Mouse (Mus musculus) 3134 (cell line): ENCODE measurements around the gene Efl1.

Source experiments
- DNase-seq: peaks from one replicate; pipeline ENCODE4 v3.0.0-alpha.2; 2011; ENCODE audit warnings: low spot score; ENCODE audit not compliant: insufficient read length; ENCODE audit errors: extremely low read depth

Gene Efl1

GRCm38 (mm10) chr7:82648353-82649080, at the start of gene Efl1, which contains the start of gene Saxo2:
TSS of gene Efl1 (plus strand) at chr7:82648614.
TSS of gene Saxo2 (minus strand) at chr7:82648528.
- DNase-seq: peak; percentile 94

GRCm38 (mm10) chr7:82602008-82602407, 46.4 kb upstream of the Efl1 start:
- DNase-seq: no peak

GRCm38 (mm10) chr7:82605425-82605824, 43.0 kb upstream of the Efl1 start:
- no peak for DNase-seq

- DNase-seq: no peak
These were observed 38.8 kb upstream of the Efl1 start for GRCm38 (mm10) chr7:82609629-82610028.

- DNase-seq: peak; percentile 9
These were observed 23.1 kb upstream of the Efl1 start for GRCm38 (mm10) chr7:82625342-82625741.

GRCm38 (mm10) chr7:82647183-82647582, 1.2 kb upstream of the Efl1 start:
- DNase-seq: no peak

- DNase-seq: no peak
These were observed 505 bp upstream of the Efl1 start for GRCm38 (mm10) chr7:82647909-82648308.

GRCm38 (mm10) chr7:82649081-82649445, 649 bp downstream of the Efl1 start:
- peak; percentile 44 for DNase-seq

- peak; percentile 51 for DNase-seq
These were observed 16.2 kb downstream of the Efl1 start for GRCm38 (mm10) chr7:82664604-82665003.

- DNase-seq: no peak
These were observed 27.6 kb downstream of the Efl1 start for GRCm38 (mm10) chr7:82676001-82676400.

- no peak for DNase-seq
These were observed 28.4 kb downstream of the Efl1 start for GRCm38 (mm10) chr7:82676834-82677233.

- no peak for DNase-seq
These were observed 31.5 kb downstream of the Efl1 start for GRCm38 (mm10) chr7:82679901-82680300.

GRCm38 (mm10) chr7:82688736-82689135, 40.3 kb downstream of the Efl1 start:
- peak; percentile 16 for DNase-seq

GRCm38 (mm10) chr7:82691021-82691738, 42.8 kb downstream of the Efl1 start:
- no peak for DNase-seq

GRCm38 (mm10) chr7:82697668-82698067, 49.3 kb downstream of the Efl1 start:
- DNase-seq: no peak

GRCm38 (mm10) chr7:82698968-82699367, 50.6 kb downstream of the Efl1 start:
- no peak for DNase-seq

GRCm38 (mm10) chr7:82702384-82703343, 54.2 kb downstream of the Efl1 start:
- no peak for DNase-seq

GRCm38 (mm10) chr7:82709172-82709571, 60.8 kb downstream of the Efl1 start:
- no peak for DNase-seq

GRCm38 (mm10) chr7:82715210-82715911, 66.9 kb downstream of the Efl1 start:
- no peak for DNase-seq

GRCm38 (mm10) chr7:82715912-82716601, 67.6 kb downstream of the Efl1 start:
- DNase-seq: no peak
